Mouse (Mus musculus) midbrain, embryonic 13.5 days (tissue): ENCODE measurements around the gene Cenpb. TPM values are rescaled to one million over a fixed set of nuclear protein-coding genes. Genes with fewer than 3 reads are reported as not detected.

Source experiments
- ATAC-seq: fragments of 200-750 bp; cut with Nextera tagmentation; 2 replicates; pipeline ENCODE4 v1.8.0; 2017; ENCODE audit warnings: mild to moderate bottlenecking, moderate TSS enrichment, moderate library complexity
- H3K27ac ChIP-seq: fragments of 300-500 bp; sonication (generic); 2 replicates; pipeline ENCODE4 v1.5.1; 2015; ENCODE audit warnings: inconsistent platforms, mild to moderate bottlenecking, moderate library complexity
- H3K27me3 ChIP-seq: fragments of 300-500 bp; sonication (generic); 2 replicates; pipeline ENCODE4 v1.6.1; 2015; ENCODE audit warnings: mild to moderate bottlenecking, inconsistent platforms
- H3K36me3 ChIP-seq: fragments of 300-500 bp; sonication (generic); 2 replicates; pipeline ENCODE4 v1.6.1; 2015; ENCODE audit warnings: mild to moderate bottlenecking, inconsistent platforms
- H3K4me1 ChIP-seq: fragments of 300-500 bp; sonication (generic); replicated peaks from 2 replicates; pipeline ENCODE4 v1.6.1; 2015; ENCODE audit warnings: inconsistent platforms
- H3K4me2 ChIP-seq: fragments of 300-500 bp; sonication (generic); replicated peaks from 2 replicates; pipeline ENCODE4 v1.6.1; 2015; ENCODE audit warnings: moderate library complexity, mild to moderate bottlenecking, inconsistent platforms
- H3K4me3 ChIP-seq: fragments of 300-500 bp; sonication (generic); replicated peaks from 2 replicates; pipeline ENCODE4 v1.5.1; 2015; ENCODE audit warnings: mild to moderate bottlenecking, inconsistent platforms
- H3K9ac ChIP-seq: fragments of 300-500 bp; sonication (generic); replicated peaks from 2 replicates; pipeline ENCODE4 v1.6.1; 2015; ENCODE audit warnings: mild to moderate bottlenecking, inconsistent platforms
- H3K9me3 ChIP-seq: fragments of 300-500 bp; sonication (generic); 2 replicates; pipeline ENCODE4 v1.6.1; 2016; ENCODE audit warnings: mild to moderate bottlenecking, inconsistent platforms
- WGBS: fragments of 180-500 bp; shearing (Covaris S2); methylation state at CpG from one replicate; pipeline ENCODE4 v1.1.7; 2015; 5-methylcytosine and 5-hydroxymethylcytosine counted together
- polyA plus RNA-seq: library from polyadenylated mRNA; unstranded; fragments of >200 nt; fragmentation: Nextera tagmentation; extraction: Ambion mirVana; gene quantifications from 2 replicates; pipeline ENCODE4 v1.2.1, GENCODE M21; 2015

The Cenpb gene
- polyA plus RNA-seq, 1 experiment from 2014 or later = 15.0 TPM

GRCm38 (mm10) chr2:131209969-131210792 lies 30.3 kb upstream of the Cenpb start:
- Histone ChIP-seq H3K4me1 (peaks cover 23% of the 10 kb centered on the region), H3K27ac (peak overlapping the region; percentile 88), H3K9me3 (no peaks in the 10 kb centered on the region), H3K27me3 (no peaks in the 10 kb centered on the region), H3K4me3 (peak overlapping the region; percentile 60), H3K4me2 (peak overlapping the region; percentile 67), H3K9ac (peak overlapping the region; percentile 73), H3K36me3 (peaks cover 18% of the 10 kb centered on the region)
- 2% methylated on average over 50 of the region's 50 CpGs for WGBS
- peak; percentile 97 for ATAC-seq

DNA sequence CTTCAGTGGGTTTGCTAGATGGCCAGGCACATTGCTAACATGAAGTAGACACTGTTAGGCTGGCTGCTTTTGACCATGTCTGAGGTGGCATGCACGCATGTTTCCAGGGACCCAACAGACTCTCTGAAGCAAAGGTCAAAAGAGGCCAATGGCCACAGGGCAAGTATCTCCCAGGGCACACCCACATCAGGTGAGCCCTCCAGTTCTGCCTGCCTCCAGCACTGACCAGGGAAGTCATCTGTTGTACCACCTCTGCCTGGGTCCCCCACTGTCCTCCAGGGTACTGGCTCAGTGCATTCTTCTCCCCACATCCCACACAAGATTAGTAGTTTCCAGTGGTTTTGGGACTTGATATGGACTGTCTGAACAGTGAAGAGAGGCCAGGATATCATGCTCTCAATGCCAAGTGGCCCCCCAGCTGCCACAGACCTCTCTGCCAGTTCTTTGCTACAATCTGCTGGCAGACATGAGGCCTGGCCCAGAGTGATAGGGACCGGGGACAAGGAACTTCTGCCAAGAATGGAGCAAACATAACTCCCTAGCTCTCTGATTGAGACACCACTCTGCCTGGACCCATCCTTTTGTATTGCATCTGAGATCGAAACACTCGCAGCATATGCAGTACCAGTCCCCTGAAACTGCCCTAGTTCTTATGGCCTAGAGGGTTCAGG lies 29.4 kb upstream of the Cenpb start:
- peak; percentile 32; the same call in 1 of the 2 replicates for ATAC-seq
- Histone ChIP-seq H3K9ac (peak overlapping the region; percentile 73), H3K4me3 (peak overlapping the region; percentile 60), H3K27ac (peak overlapping the region; percentile 88), H3K4me1 (peaks cover 23% of the 10 kb centered on the region), H3K36me3 (peaks cover 18% of the 10 kb centered on the region), H3K9me3 (no peaks in the 10 kb centered on the region), H3K4me2 (peak overlapping the region; percentile 67), H3K27me3 (no peaks in the 10 kb centered on the region)
- WGBS = 79% methylated on average over 4 of the region's 4 CpGs

DNA sequence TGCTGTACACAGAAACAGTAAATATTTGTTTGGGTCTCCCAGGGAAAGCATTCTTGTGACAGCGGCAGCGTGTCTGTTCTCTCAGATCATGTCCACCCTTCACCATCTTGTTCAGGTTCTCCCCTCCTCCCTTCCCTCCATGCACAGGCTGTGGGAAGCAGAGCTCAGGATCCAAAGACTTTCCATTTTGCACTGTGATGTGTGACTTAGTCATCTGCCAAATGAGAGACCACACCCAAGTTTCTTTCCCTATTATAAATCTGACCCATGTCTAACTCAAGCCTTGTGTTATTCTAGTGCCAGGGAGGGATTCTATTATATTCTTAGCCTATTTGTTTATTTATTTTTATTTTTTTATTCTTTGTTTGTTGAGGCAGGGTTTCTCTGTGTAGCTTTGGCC lies 28.5 kb upstream of the Cenpb start:
- no peak overlapping the region for H3K9ac ChIP-seq
- no peaks in the 10 kb centered on the region for H3K27me3 ChIP-seq
- peaks cover 11% of the 10 kb centered on the region for H3K36me3 ChIP-seq
- no peak for ATAC-seq
- H3K4me1 ChIP-seq = peaks cover 19% of the 10 kb centered on the region
- no peak overlapping the region for H3K4me3 ChIP-seq
- H3K9me3 ChIP-seq = no peaks in the 10 kb centered on the region
- 97% methylated on average over 2 of the region's 2 CpGs for WGBS
- H3K4me2 ChIP-seq = no peak overlapping the region
- H3K27ac ChIP-seq = no peak overlapping the region

GRCm38 (mm10) chr2:131206778-131207177 lies 26.9 kb upstream of the Cenpb start, which contains the start of gene Ap5s1:
Ap5s1 (plus strand) TSS chr2:131207078.
- Histone ChIP-seq H3K27me3 (no peaks in the 10 kb centered on the region), H3K4me3 (no peak within 1 kb of the TSS), H3K4me2 (no peak within 1 kb of the TSS), H3K4me1 (peaks cover 16% of the 10 kb centered on the region), H3K9me3 (no peaks in the 10 kb centered on the region), H3K36me3 (no peaks in the 10 kb centered on the region), H3K9ac (no peak within 1 kb of the TSS), H3K27ac (no peak within 1 kb of the TSS)
- WGBS = 91% methylated on average over 4 of the region's 4 CpGs
- no peak for ATAC-seq

GRCm38 (mm10) chr2:131205521-131206182 lies 25.8 kb upstream of the Cenpb start:
- ATAC-seq = no peak
- Histone ChIP-seq H3K36me3 (no peaks in the 10 kb centered on the region), H3K27ac (no peak overlapping the region), H3K4me2 (no peak overlapping the region), H3K9me3 (no peaks in the 10 kb centered on the region), H3K27me3 (no peaks in the 10 kb centered on the region), H3K9ac (no peak overlapping the region), H3K4me1 (peaks cover 7% of the 10 kb centered on the region), H3K4me3 (no peak overlapping the region)
- WGBS = 87% methylated on average over 8 of the region's 8 CpGs

DNA sequence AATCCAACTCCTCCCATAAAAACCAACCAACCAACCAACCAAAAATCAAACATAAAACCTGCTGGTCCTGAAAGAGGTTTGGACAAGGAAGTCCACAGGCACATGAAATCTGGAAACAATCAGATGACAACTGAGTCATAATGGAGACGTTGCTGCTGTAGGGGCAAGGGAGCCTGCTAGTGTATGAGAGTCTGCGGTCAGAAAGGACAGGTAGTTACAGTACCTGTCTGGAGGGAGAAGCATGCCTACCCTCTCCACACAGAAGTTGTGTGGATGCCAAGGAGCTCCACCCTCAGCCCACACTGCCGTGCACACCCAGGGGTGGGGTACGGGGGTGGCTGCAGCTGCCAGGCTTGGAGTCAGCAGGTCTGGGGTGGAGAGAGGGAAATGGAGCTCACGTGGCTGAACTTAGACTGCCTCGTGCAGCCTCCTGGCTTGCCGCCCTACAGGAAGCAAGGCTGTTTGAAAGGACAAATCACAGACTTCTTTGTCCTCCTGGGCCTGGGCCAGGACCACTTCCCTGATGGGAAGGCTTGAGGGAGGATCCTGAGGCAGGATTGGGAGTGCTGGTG lies 24.6 kb upstream of the Cenpb start:
- WGBS = 66% methylated on average over 7 of the region's 7 CpGs
- Histone ChIP-seq H3K4me1 (peaks cover 4% of the 10 kb centered on the region), H3K36me3 (peaks cover 6% of the 10 kb centered on the region), H3K27ac (no peak overlapping the region), H3K4me2 (no peak overlapping the region), H3K4me3 (no peak overlapping the region), H3K9me3 (no peaks in the 10 kb centered on the region), H3K9ac (no peak overlapping the region), H3K27me3 (no peaks in the 10 kb centered on the region)
- ATAC-seq = 0 out of 2 replicates have a peak, but pooled peaks have one; percentile 21

DNA sequence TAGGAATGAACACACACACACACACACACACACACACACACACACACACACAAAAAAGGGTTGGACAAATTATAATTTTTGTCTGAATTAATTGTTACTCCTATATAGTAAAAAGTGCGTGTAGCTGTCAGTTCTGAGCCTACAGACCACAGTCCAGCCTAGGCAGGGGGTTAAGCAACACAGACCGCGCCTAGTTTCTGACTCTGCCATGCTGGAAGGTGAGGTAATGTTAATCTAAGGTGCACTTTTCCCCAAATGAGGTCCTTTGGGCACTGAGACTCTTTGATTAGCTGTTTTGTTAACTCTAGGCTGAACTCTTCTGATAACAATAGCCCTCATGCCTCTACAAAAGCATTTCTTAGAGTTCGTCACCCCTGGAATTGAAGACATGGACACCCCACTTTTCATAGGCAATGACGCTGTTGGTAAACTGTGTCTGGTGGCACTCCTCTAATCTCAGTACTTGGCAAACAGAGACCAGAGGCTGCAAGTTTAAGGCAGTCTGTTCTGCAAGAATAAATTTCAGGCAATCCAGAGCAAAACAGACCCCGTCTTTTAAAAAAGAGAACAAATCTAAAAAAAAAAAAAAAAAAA lies 24.0 kb upstream of the Cenpb start:
- Histone ChIP-seq H3K27me3 (no peaks in the 10 kb centered on the region), H3K4me1 (no peaks in the 10 kb centered on the region), H3K4me2 (no peak overlapping the region), H3K9me3 (no peaks in the 10 kb centered on the region), H3K9ac (no peak overlapping the region), H3K4me3 (no peak overlapping the region), H3K36me3 (peaks cover 10% of the 10 kb centered on the region), H3K27ac (no peak overlapping the region)
- ATAC-seq = no peak
- 91% methylated on average over 6 of the region's 6 CpGs for WGBS

- Histone ChIP-seq H3K9ac (no peak overlapping the region), H3K4me3 (no peak overlapping the region), H3K4me2 (no peak overlapping the region), H3K36me3 (peaks cover 26% of the 10 kb centered on the region), H3K27me3 (no peaks in the 10 kb centered on the region), H3K27ac (no peak overlapping the region), H3K9me3 (no peaks in the 10 kb centered on the region), H3K4me1 (no peaks in the 10 kb centered on the region; the same call in 1 of the 2 replicates)
- no peak for ATAC-seq
- 99% methylated on average over 3 of the region's 3 CpGs for WGBS
Measured at GRCm38 (mm10) chr2:131201262-131201661, 21.4 kb upstream of the Cenpb start.

GRCm38 (mm10) chr2:131200710-131201109 lies 20.8 kb upstream of the Cenpb start:
- H3K4me2 ChIP-seq = no peak overlapping the region
- no peak for ATAC-seq
- H3K4me1 ChIP-seq = no peaks in the 10 kb centered on the region; the same call in 1 of the 2 replicates
- no peak overlapping the region for H3K9ac ChIP-seq
- 76% methylated on average over 2 of the region's 2 CpGs for WGBS
- no peaks in the 10 kb centered on the region for H3K9me3 ChIP-seq
- no peaks in the 10 kb centered on the region for H3K27me3 ChIP-seq
- H3K4me3 ChIP-seq = no peak overlapping the region
- H3K27ac ChIP-seq = no peak overlapping the region
- peaks cover 26% of the 10 kb centered on the region for H3K36me3 ChIP-seq

DNA sequence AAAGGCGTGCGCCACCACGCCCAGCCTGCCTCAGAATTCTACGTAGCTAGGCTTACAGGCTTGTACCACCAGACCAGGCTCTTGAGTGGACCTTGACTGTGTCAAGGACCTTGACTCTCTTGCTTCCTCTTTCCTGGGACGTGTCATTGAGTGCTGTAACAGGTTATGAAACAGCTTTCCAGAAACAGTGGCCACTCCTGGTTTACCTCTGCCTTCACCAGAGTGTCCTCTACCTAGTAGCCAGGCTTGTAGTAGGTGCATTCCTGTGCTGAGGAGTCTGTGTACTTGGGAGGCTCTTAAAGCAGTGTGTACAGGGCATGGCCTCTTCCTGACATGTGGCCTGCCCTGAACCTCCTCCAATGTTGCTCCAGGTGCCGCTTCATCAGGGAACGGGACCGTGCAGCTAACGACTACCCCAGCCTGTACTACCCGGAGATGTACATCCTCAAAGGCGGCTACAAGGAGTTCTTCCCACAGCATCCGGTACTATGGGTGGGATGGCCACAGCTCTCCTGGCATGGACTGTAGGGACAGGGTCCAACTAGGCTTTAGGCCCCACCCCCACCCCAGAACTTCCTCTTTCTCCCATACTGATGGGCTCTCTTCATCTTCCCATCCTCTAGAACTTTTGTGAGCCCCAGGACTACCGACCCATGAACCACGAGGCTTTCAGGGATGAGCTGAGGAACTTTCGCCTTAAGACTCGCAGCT lies 16.9 kb upstream of the Cenpb start:
- 94% methylated on average over 16 of the region's 16 CpGs for WGBS
- Histone ChIP-seq H3K27me3 (no peaks in the 10 kb centered on the region), H3K27ac (no peak overlapping the region), H3K36me3 (peaks cover 57% of the 10 kb centered on the region), H3K9me3 (no peaks in the 10 kb centered on the region), H3K4me3 (no peak overlapping the region), H3K9ac (no peak overlapping the region), H3K4me1 (peaks cover under 1% of the 10 kb centered on the region), H3K4me2 (no peak overlapping the region)
- ATAC-seq = no peak; the same call in 1 of the 2 replicates

DNA sequence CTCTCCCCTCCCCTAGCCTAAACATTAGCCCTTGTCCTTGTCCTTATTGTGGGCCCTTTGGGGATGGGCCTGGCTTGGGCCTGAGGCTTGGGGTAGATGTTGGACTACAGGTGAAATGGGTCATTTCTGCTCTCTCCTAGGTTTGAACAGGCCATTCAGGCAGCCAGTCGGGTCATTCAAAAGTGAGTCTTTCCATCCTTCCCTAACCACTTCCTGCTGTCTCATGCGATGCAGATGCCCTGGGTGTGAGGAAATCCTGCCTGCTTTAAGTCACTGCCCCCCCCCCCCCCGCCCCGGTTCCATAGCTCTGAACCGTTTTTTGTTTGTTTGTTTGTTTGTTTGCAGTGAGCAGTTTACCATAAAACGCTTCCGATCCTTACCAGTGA lies 11.1 kb upstream of the Cenpb start:
- Histone ChIP-seq H3K9ac (no peak overlapping the region), H3K4me1 (peaks cover 52% of the 10 kb centered on the region), H3K27me3 (no peaks in the 10 kb centered on the region), H3K4me2 (no peak overlapping the region), H3K4me3 (no peak overlapping the region), H3K9me3 (no peaks in the 10 kb centered on the region), H3K36me3 (peaks cover 31% of the 10 kb centered on the region), H3K27ac (peak overlapping the region; percentile 78)
- ATAC-seq = no peak
- 54% methylated on average over 7 of the region's 7 CpGs for WGBS
